Mouse (Mus musculus) bone marrow macrophage, adult 2 months (primary cell): ENCODE measurements around the gene Spsb3.

Source experiments
- CTCF ChIP-seq: IDR thresholded peaks from 2 replicates; pipeline ENCODE4 v1.5.1; 2012; ENCODE audit warnings: low read depth, mild to moderate bottlenecking, low read length, moderate library complexity
- POLR2A ChIP-seq: IDR thresholded peaks from 2 replicates; pipeline ENCODE4 v1.6.1; 2012; ENCODE audit warnings: mild to moderate bottlenecking, low read depth, low read length, borderline replicate concordance

DNA sequence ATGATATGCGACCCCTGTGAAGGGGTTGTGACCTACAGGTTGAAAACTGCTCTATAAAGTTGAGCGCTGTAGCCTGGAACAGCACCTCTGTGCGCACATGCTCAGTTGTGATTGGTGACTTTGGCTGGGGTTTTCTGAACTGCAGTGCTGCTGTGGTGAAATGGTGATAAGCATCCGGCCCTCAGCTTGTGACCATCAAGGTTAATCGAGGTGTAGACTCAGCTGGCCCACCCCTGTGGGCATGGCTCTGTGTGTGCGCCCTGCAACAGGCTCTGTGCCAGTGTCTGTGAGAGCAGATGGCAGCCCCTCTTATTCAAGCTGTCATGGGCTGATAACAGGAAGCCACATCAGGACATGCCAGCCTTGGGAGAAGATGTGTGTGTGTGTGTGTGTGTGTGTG is 27.5 kb upstream of the Spsb3 start:
- no peak for TF ChIP-seq CTCF
- no peak for TF ChIP-seq POLR2A
